Mouse (Mus musculus) ES-E14 (cell line): Measurements from ENCODE around the gene Flt3l.

Experiments
- CHD2 ChIP-seq: IDR thresholded peaks from 2 replicates; pipeline ENCODE4 v1.6.1; 2014; ENCODE audit warnings: mild to moderate bottlenecking, low read depth, low read length, inconsistent platforms
- HCFC1 ChIP-seq: IDR thresholded peaks from 2 replicates; pipeline ENCODE4 v1.6.1; 2012; ENCODE audit warnings: low read length, inconsistent platforms, borderline replicate concordance; ENCODE audit not compliant: insufficient read depth
- MAFK ChIP-seq: IDR thresholded peaks from 2 replicates; pipeline ENCODE4 v1.6.1; 2014; ENCODE audit warnings: mild to moderate bottlenecking, low read depth, low read length, inconsistent platforms; ENCODE audit not compliant: insufficient read depth
- ZNF384 ChIP-seq: IDR thresholded peaks from 2 replicates; pipeline ENCODE4 v1.6.1; 2012; ENCODE audit warnings: low read depth, low read length, inconsistent platforms

GRCm38 (mm10) chr7:45102940-45103585 lies 33.2 kb downstream of the Flt3l start:
- TF ChIP-seq HCFC1 = no peak
- no peak for TF ChIP-seq ZNF384
- TF ChIP-seq MAFK = no peak
- no peak for TF ChIP-seq CHD2
